Mouse (Mus musculus) ES-Bruce4 (cell line): ENCODE measurements at regions not wholly inside any gene's neighbourhood (a gene's known extent, or its start where the extent isn't known, plus 50 kb on each side); places are given as distances from the start of the nearest gene placed in this dataset.

Experiments
- H3K27ac ChIP-seq: 2 replicates; pipeline ENCODE4 v1.5.1; 2012; ENCODE audit warnings: low read length, inconsistent platforms; ENCODE audit not compliant: insufficient read depth
- H3K27me3 ChIP-seq: 2 replicates; pipeline ENCODE4 v1.6.1; 2012; ENCODE audit warnings: mild to moderate bottlenecking, low read length, inconsistent platforms; ENCODE audit not compliant: control insufficient read depth, poor library complexity, insufficient read depth, severe bottlenecking
- H3K36me3 ChIP-seq: 2 replicates; pipeline ENCODE4 v1.6.1; 2012; ENCODE audit warnings: inconsistent platforms, mild to moderate bottlenecking, low read length, moderate library complexity; ENCODE audit not compliant: control insufficient read depth, poor library complexity, insufficient read depth, severe bottlenecking
- H3K4me1 ChIP-seq: one replicate; pipeline ENCODE4 v1.8.1; 2011; ENCODE audit warnings: low read length; ENCODE audit not compliant: control insufficient read depth, insufficient read depth
- H3K4me3 ChIP-seq: 2 replicates; pipeline ENCODE4 v1.5.1; 2011; ENCODE audit warnings: low read depth, mild to moderate bottlenecking, low read length
- H3K9ac ChIP-seq: 2 replicates; pipeline ENCODE4 v1.6.1; 2012; ENCODE audit warnings: low read depth, mild to moderate bottlenecking, inconsistent platforms; ENCODE audit not compliant: poor library complexity, severe bottlenecking
- H3K9me3 ChIP-seq: replicated peaks from 2 replicates; pipeline ENCODE4 v1.6.1; 2012; ENCODE audit warnings: mild to moderate bottlenecking, low read length, inconsistent platforms; ENCODE audit not compliant: control insufficient read depth, poor library complexity, insufficient read depth, severe bottlenecking
- CTCF ChIP-seq: IDR thresholded peaks from one replicate; pipeline ENCODE4 v1.8.1; 2011; ENCODE audit warnings: low read depth, low read length
- EP300 ChIP-seq: IDR thresholded peaks from 2 replicates; pipeline ENCODE4 v1.6.1; 2011; ENCODE audit warnings: low read depth, low read length; ENCODE audit not compliant: insufficient read depth
- POLR2A ChIP-seq: IDR thresholded peaks from one replicate; pipeline ENCODE4 v1.8.1; 2011; ENCODE audit warnings: low read length; ENCODE audit not compliant: insufficient read depth

DNA sequence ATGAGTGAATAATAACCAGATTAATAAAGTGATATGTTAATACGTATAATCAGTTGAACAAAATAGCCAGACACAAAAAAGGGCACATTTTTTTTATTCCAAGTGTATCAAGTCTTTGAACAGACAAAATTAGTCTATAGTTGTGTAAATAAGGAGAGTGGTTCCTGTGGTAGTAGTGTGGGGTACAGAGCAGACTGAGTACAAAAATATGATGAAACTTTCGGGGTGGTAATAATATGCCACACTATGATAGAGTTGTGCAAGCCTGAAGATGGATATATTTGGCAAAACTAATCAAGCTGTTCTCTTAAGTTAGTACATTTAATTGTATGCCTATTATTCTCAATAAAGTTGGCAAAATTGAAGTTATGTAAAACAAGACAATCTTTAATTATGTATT is 356.1 kb downstream of the Gpd2 start:
- no peak overlapping the region for H3K4me3 ChIP-seq
- no peaks in the 10 kb centered on the region for H3K4me1 ChIP-seq
- no peaks in the 10 kb centered on the region for H3K9me3 ChIP-seq
- no peak overlapping the region for H3K27ac ChIP-seq
- no peaks in the 10 kb centered on the region for H3K27me3 ChIP-seq
- H3K36me3 ChIP-seq: no peaks in the 10 kb centered on the region
- no peak overlapping the region for H3K9ac ChIP-seq
- TF ChIP-seq CTCF (no peak), EP300 (no peak), POLR2A (no peak)

DNA sequence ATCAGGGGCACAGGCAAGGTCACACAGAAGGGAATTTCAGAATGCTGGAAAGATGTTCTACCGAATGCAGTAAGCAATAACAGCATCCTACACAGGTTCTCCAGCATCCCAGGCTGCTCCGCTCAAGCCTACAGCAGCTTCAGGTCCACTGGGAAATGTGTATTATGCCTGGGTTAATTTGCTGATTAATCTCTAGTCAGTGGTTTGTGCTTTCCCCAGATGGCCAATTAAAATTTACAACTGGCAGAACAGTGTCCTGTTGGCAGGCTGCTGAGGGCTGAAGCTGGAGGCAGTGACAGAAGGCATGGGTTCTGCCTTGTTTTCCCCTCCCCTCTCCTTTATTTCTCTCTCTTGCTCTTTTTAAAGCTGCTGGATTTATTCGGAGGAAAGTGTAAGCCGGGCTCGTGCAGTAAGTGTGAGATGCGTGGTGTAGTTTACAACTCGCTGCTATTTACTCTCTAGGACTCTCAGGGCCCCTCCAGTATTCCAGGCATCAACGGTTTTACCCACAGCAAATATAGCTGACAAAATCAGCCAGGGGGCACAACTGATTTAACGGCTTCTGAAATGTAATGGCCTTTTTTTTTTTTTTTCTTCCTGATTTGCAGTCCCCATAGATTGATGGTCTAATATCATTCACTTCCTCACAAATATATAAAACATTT is 360.4 kb downstream of the Gpd2 start:
- no peak overlapping the region for H3K4me3 ChIP-seq
- TF ChIP-seq CTCF: no peak
- TF ChIP-seq POLR2A: no peak
- TF ChIP-seq EP300: no peak
- H3K9me3 ChIP-seq: no peaks in the 10 kb centered on the region
- H3K27me3 ChIP-seq: no peaks in the 10 kb centered on the region; the same call in 1 of the 2 replicates
- no peaks in the 10 kb centered on the region for H3K4me1 ChIP-seq
- no peaks in the 10 kb centered on the region for H3K36me3 ChIP-seq
- no peak overlapping the region for H3K27ac ChIP-seq
- H3K9ac ChIP-seq: no peak overlapping the region

GRCm38 (mm10) chr2:57611599-57611998 is 374.2 kb downstream of the Gpd2 start:
- Histone ChIP-seq H3K36me3 (no peaks in the 10 kb centered on the region), H3K9me3 (no peaks in the 10 kb centered on the region), H3K27ac (no peak overlapping the region), H3K27me3 (no peaks in the 10 kb centered on the region), H3K4me3 (no peak overlapping the region), H3K9ac (no peak overlapping the region), H3K4me1 (no peaks in the 10 kb centered on the region)
- TF ChIP-seq EP300: no peak

DNA sequence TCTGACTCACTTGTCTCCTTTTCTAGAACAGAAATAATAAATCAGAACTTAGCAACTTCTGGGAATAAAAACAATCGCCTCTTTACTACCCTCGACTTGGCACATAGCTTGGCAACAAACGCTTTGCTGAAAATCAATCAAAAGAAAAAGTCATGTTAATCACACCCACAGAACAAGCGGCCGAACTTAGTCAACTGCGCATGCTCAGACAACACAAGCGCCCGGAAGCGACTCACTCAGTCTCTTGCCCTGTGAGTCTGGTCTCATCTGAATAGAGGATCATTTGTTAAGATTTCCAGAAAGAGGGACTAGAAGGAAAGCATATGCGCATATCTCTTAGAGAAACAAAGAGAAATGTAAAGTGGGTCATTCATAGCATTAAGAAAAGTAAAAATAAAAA is 375.8 kb downstream of the Gpd2 start:
- no peak for TF ChIP-seq POLR2A
- TF ChIP-seq EP300: no peak
- no peak for TF ChIP-seq CTCF
- Histone ChIP-seq H3K27me3 (no peaks in the 10 kb centered on the region; the same call in 1 of the 2 replicates), H3K4me3 (no peak overlapping the region), H3K4me1 (no peaks in the 10 kb centered on the region), H3K9me3 (no peaks in the 10 kb centered on the region), H3K9ac (no peak overlapping the region), H3K36me3 (no peaks in the 10 kb centered on the region), H3K27ac (no peak overlapping the region)

DNA sequence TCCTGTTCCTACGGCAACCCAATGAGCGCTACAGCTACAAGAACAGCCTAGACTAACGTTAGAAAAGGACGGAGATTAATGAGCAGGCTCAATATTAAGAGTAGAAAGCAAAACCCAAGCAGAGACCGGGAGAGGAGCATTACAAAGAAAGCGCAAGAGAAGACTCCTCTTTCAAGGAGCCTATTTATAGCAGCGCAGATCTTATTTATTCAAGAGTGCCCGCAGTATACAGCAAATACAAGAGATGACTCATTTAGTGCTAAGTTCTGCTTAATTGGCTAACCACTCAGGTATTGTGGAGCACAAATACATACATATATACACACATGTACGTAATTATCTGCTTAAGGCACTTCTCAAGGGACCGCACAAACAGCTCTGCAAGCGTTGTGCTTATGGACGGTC is 377.2 kb downstream of the Gpd2 start:
- no peak overlapping the region for H3K4me3 ChIP-seq
- no peak overlapping the region for H3K27ac ChIP-seq

DNA sequence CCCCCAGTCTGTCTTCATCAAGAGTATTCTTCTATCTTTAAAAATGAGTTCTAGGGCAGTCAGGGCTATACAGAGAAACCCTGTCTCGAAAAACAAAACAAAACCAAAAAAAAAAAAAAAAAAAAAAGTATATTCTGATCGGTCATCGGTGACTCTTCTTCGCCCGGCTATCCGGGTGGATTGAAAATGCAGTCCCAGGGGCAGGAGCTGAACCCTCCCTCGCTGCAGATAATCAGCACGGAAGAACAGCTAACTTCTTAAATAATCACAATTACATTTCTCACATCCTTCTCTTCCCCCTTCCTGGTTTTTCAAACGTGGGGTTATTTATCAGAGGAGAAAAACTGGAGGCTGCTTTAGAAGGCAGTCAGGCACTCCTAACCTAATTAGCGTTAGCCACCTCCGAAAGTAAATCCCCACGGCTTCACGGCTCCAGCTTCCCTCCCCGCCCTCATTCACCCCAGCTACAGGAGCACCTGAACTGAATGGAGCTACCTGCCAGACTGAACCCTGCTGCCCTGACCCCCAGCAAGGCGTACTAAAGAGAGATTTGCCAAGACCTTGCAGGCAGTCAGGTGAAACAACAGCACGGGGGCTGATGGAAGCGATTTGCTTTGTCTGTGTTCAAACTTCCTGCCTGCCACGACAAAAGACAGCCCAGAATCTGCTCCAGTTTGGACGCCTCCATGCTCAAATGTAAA is 379.2 kb downstream of the Gpd2 start:
- H3K27me3 ChIP-seq: no peaks in the 10 kb centered on the region; the same call in 1 of the 2 replicates
- H3K4me3 ChIP-seq: no peak overlapping the region
- H3K9me3 ChIP-seq: no peaks in the 10 kb centered on the region
- H3K4me1 ChIP-seq: no peaks in the 10 kb centered on the region
- no peaks in the 10 kb centered on the region for H3K36me3 ChIP-seq
- no peak overlapping the region for H3K9ac ChIP-seq
- no peak for TF ChIP-seq EP300
- TF ChIP-seq POLR2A: no peak
- TF ChIP-seq CTCF: no peak
- H3K27ac ChIP-seq: no peak overlapping the region

More for the DNA sequence above, 377.2 kb downstream of the Gpd2 start:
- no peak for TF ChIP-seq CTCF
- no peak for TF ChIP-seq EP300
- no peak for TF ChIP-seq POLR2A
- Histone ChIP-seq H3K36me3 (no peaks in the 10 kb centered on the region), H3K27me3 (no peaks in the 10 kb centered on the region; the same call in 1 of the 2 replicates), H3K9ac (no peak overlapping the region), H3K9me3 (no peaks in the 10 kb centered on the region), H3K4me1 (no peaks in the 10 kb centered on the region)
